Mouse (Mus musculus) liver, embryonic 14.5 days (tissue): ENCODE measurements around the gene Acbd6. TPM values are rescaled to one million over a fixed set of nuclear protein-coding genes. Genes with fewer than 3 reads are reported as not detected.

Experiments used
- ATAC-seq: fragments of 200-750 bp; cut with Nextera tagmentation; 2 replicates; pipeline ENCODE4 v1.8.0; 2017; ENCODE audit warnings: moderate number of reproducible peaks, mild to moderate bottlenecking, moderate library complexity; ENCODE audit not compliant: insufficient read depth
- DNase-seq, 3 experiments: peaks; one replicate each; pipeline ENCODE4 v3.0.0-alpha.2; 2012 to 2013; ENCODE audit warnings: low read depth in 3 of 3, low spot score in 3 of 3
- H3K27ac ChIP-seq: fragments of 300-500 bp; sonication (generic); 2 replicates; pipeline ENCODE4 v1.5.1; 2014; ENCODE audit warnings: moderate library complexity, mild to moderate bottlenecking, control low read depth, inconsistent platforms
- H3K27me3 ChIP-seq: fragments of 300-500 bp; sonication (generic); 2 replicates; pipeline ENCODE4 v1.6.1; 2014; ENCODE audit warnings: mild to moderate bottlenecking, low read length, moderate library complexity; ENCODE audit not compliant: control insufficient read depth, insufficient read depth
- H3K36me3 ChIP-seq: fragments of 300-500 bp; sonication (generic); replicated peaks from 2 replicates; pipeline ENCODE4 v1.6.1; 2014; ENCODE audit warnings: low read depth; ENCODE audit not compliant: control insufficient read depth, insufficient read depth
- H3K4me1 ChIP-seq, 2 experiments: fragments of 200-500 bp in 1 of 2; fragments of 300-500 bp in 1 of 2; sonication (generic) in 1 of 2; replicated peaks; 2 replicates each; pipeline ENCODE4 v1.6.1; 2012 to 2014; ENCODE audit warnings: antibody characterized with exemption in 1 of 2, inconsistent platforms in 1 of 2, low read length in 1 of 2; ENCODE audit not compliant: control insufficient read depth in 2 of 2, insufficient read depth in 2 of 2
- H3K4me2 ChIP-seq: fragments of 300-500 bp; sonication (generic); 2 replicates; pipeline ENCODE4 v1.6.1; 2014; ENCODE audit warnings: low read depth, mild to moderate bottlenecking, control low read depth, moderate library complexity
- H3K4me3 ChIP-seq, 2 experiments: fragments of 200-500 bp in 1 of 2; fragments of 300-500 bp in 1 of 2; sonication (generic) in 1 of 2; 2 replicates each; pipeline ENCODE4 v1.5.1; 2012 to 2014; ENCODE audit warnings: low read depth in 2 of 2, low read length in 2 of 2, mild to moderate bottlenecking in 2 of 2, control low read depth in 1 of 2, inconsistent platforms in 1 of 2, moderate library complexity in 1 of 2; ENCODE audit not compliant: insufficient read depth in 1 of 2
- H3K9ac ChIP-seq: fragments of 300-500 bp; sonication (generic); replicated peaks from 2 replicates; pipeline ENCODE4 v1.6.1; 2014; ENCODE audit warnings: mild to moderate bottlenecking, control low read depth, moderate library complexity
- H3K9me3 ChIP-seq: fragments of 300-500 bp; sonication (generic); 2 replicates; pipeline ENCODE4 v1.6.1; 2016; ENCODE audit warnings: low read length, mixed read lengths; ENCODE audit not compliant: control insufficient read depth
- CTCF ChIP-seq: IDR thresholded peaks from 2 replicates; pipeline ENCODE4 v1.5.1; 2016; ENCODE audit warnings: antibody characterized with exemption, low read depth, control low read depth
- EP300 ChIP-seq: IDR thresholded peaks from 2 replicates; pipeline ENCODE4 v1.6.1; 2016; ENCODE audit warnings: antibody characterized with exemption, low read depth
- WGBS: fragments of 180-500 bp; shearing (Covaris S2); extraction: QIAGEN DNeasy Blood & Tissue Kit; methylation state at CpG from one replicate; pipeline ENCODE4 v1.1.7; 2014; ENCODE audit not compliant: insufficient replicate concordance; 5-methylcytosine and 5-hydroxymethylcytosine counted together
- polyA plus RNA-seq, 2 experiments: library from polyadenylated mRNA; depleted of rRNA in 1 of 2; stranded (reverse) in 1 of 2; unstranded in 1 of 2; fragments of >200 nt; fragmentation: Nextera tagmentation in 1 of 2; extraction: Ambion mirVana in 1 of 2; gene quantifications; 2 replicates each; pipeline versions ENCODE4 v1.2.1 to v1.2.3; 2012 to 2014

The Acbd6 gene
- polyA plus RNA-seq, 2 experiments, result 36.6 to 40.0 TPM

DNA sequence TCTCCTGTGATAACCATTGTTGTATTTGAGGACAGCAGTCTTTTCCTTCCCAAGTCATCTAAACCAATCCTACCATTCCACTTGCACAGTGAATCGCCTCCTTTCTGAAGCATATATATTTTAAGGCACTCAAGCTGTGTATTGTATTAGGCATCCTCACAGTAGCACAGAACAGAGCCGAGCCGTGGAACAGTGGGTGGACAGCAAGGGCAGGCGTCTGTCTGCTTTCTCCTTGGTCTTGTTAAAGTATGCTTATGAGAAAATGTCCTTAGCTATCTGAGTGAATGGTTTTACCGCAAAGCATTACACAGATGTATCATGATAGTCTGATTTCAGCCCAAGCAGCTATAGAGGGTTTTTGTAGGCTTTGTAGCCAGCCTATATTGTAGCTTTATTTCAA, 87.9 kb downstream of the Acbd6 start:
- no peak overlapping the region for H3K4me2 ChIP-seq
- no peaks in the 10 kb centered on the region for H3K36me3 ChIP-seq
- H3K9me3 ChIP-seq, result no peaks in the 10 kb centered on the region
- no peaks in the 10 kb centered on the region for H3K27me3 ChIP-seq
- no peak overlapping the region for H3K9ac ChIP-seq
- 75% methylated on average over 5 of the region's 5 CpGs for WGBS
- DNase-seq (no peak), ATAC-seq (no peak)
- H3K4me3 ChIP-seq, result no peak overlapping the region
- H3K4me1 ChIP-seq, result no peaks in the 10 kb centered on the region
- no peak overlapping the region for H3K27ac ChIP-seq
- TF ChIP-seq EP300 (no peak), CTCF (no peak)

DNA sequence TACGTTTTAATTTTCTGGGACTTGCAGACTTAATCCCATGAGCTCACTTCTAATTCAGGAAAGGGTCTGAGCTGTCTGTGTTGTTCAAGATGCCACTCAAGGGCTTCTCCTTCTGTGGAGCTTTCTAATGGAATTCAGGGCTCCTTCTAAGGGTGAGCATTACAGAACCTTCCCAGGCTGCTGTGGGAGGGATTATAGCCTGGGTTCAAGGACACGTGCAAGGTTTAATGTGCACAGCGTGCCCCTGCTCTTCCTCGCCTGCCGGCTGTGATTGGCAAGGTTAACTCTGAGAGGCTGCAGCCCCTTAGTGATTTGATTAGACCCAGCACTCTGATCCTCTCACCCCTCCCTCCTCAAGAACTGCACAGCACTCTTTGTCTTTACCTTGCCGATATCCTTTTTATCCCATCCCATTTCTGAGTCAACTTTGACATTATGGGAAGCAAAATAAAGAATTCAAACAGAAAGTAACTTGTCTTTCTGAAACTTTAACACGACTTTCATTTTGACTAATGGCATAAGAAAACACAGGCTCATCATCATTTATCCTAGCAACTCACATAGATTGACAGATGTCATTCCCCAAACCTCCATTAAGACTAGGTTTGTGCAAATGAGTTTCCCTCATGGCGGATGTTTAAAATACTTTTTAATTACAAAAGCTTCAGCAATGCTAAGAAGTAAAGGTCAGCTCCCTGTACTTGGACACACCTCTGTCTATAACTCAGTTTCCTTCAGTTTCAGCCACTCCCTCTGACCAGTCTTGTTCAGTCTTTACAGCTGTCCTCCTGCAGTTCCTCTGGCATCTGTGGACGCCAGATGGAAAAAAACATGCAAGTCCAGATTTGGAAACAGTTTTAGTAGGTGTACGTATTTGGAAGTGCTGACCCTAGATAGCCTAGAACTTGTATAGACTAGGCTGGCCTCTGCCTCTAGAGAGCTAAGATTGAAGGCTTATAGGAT, 88.7 kb downstream of the Acbd6 start:
- Histone ChIP-seq H3K27me3 (no peaks in the 10 kb centered on the region), H3K4me2 (no peak overlapping the region), H3K4me3 (no peak overlapping the region), H3K9ac (no peak overlapping the region), H3K36me3 (no peaks in the 10 kb centered on the region), H3K4me1 (no peaks in the 10 kb centered on the region), H3K27ac (no peak overlapping the region), H3K9me3 (no peaks in the 10 kb centered on the region)
- ATAC-seq, result no peak
- TF ChIP-seq CTCF (no peak), EP300 (no peak)
- no peak for DNase-seq
- WGBS, result 72% methylated on average over 10 of the region's 10 CpGs

DNA sequence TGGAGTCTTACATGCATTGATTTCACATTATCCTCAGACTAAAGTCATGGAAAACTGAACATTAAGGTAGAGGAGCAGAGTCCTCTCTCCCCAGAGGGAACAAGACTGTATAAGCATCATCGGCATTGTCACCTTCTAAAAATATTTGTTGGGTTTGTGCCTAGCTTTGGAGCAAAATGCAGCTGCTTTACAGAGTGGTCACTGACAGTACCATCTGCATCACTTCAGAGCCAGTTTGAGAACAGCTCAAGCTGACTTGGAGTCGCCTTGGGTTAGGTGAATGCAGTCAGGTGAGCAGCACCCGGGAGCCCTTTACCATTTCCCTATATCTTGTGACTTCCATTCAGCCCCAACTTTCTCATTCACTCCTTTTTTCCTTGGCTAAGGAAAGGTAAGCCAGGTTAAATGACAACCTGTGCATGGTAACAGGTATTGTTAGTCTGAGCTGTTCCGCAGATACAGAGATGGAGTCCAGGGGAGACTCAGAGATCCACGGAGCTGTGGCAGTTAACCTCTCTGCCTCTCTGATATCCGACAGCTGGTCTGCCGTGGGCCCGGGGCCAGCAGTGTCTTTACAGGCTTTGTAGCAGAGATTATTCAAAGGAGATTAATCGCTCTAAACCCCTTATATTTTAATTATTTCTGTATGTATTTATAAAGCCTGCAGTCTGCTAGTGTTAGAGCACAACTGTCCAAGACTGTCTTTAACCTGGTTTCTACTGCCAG, 92.4 kb downstream of the Acbd6 start:
- Histone ChIP-seq H3K36me3 (no peaks in the 10 kb centered on the region), H3K4me1 (no peaks in the 10 kb centered on the region), H3K4me2 (no peak overlapping the region), H3K27me3 (no peaks in the 10 kb centered on the region), H3K9ac (no peak overlapping the region), H3K4me3 (no peak overlapping the region), H3K27ac (no peak overlapping the region), H3K9me3 (no peaks in the 10 kb centered on the region)
- WGBS, result 74% methylated on average over 9 of the region's 9 CpGs
- DNase-seq, result no peak
- TF ChIP-seq CTCF (no peak), EP300 (no peak)
- no peak for ATAC-seq

DNA sequence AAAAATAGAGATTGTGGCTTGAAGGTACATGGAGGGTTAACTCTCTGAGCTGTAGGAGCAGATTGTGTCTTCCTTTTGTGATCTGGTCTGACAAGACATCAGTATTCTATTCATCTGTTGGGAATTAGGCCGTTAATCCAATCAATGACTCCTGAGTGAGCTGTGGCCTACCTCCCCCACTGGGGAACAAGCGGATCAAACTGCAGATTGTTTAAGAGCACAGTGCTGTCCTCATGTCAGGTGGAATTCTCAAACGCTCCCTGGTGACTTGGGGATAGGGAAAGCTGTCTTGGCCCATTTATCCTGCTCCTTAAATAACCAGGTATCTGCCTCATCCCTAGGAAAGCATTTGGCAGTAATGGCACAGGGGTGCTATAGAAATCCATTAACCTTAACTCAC, 97.0 kb downstream of the Acbd6 start:
- 67% methylated on average over 3 of the region's 3 CpGs for WGBS

DNA sequence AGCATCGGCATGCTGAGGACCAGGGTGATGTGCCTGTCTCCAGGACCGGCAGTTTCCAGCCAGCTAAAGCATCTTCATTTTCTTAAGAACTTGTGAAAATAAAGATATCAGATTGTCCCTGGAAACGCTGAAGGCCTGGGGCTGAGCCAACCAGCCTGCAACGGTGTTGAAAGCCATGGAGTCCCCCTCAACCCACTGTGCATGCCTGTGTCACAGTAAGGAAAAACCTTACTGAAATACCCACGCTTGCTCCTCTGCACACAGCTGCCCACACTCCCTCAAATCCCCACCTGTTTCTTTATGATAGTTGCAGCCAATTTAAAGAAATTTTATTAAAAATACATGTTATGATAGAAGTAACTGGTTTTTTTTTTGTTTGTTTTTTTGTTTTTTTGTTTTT, 98.4 kb downstream of the Acbd6 start:
- H3K9ac ChIP-seq, result no peak overlapping the region
- TF ChIP-seq CTCF, result no peak
- no peaks in the 10 kb centered on the region for H3K9me3 ChIP-seq
- no peaks in the 10 kb centered on the region for H3K4me1 ChIP-seq
- no peaks in the 10 kb centered on the region for H3K27me3 ChIP-seq
- DNase-seq (no peak), ATAC-seq (no peak)
- no peak overlapping the region for H3K4me2 ChIP-seq
- H3K27ac ChIP-seq, result no peak overlapping the region
- no peaks in the 10 kb centered on the region for H3K36me3 ChIP-seq
- 74% methylated on average over 5 of the region's 5 CpGs for WGBS
- H3K4me3 ChIP-seq, result no peak overlapping the region

More for the DNA sequence above, 97.0 kb downstream of the Acbd6 start:
- ATAC-seq (no peak), DNase-seq (no peak)
- no peak for TF ChIP-seq CTCF
- TF ChIP-seq EP300, result no peak
- H3K27ac ChIP-seq, result no peak overlapping the region
- H3K4me3 ChIP-seq, result no peak overlapping the region
- no peak overlapping the region for H3K9ac ChIP-seq
- no peaks in the 10 kb centered on the region for H3K27me3 ChIP-seq
- H3K4me2 ChIP-seq, result no peak overlapping the region
- H3K9me3 ChIP-seq, result no peaks in the 10 kb centered on the region
- no peaks in the 10 kb centered on the region for H3K36me3 ChIP-seq
- H3K4me1 ChIP-seq, result no peaks in the 10 kb centered on the region
